Mouse (Mus musculus): ENCODE data around the gene Crtc1. TPM values are rescaled to one million over a fixed set of nuclear protein-coding genes. Genes with fewer than 3 reads are reported as not detected.

The Crtc1 gene
- total RNA-seq, 1 experiment: 4.9 TPM

- DNase-seq (ENCODE audit: low read depth, low spot score): no peak
- H3K4me3 ChIP-seq (ENCODE audit: insufficient read depth in 1 of 2, low read depth in 1 of 2, low read length in 2 of 2, poor library complexity in 1 of 2, severe bottlenecking in 1 of 2): no peak overlapping the region
- TF ChIP-seq ZNF384 (IDR thresholded peaks at IDR 0.05; ENCODE audit: low read depth, low read length): no peak
- no peak for TF ChIP-seq MAFK (IDR thresholded peaks at IDR 0.05; ENCODE audit: insufficient read depth, low read depth, low read length)
- no peak for TF ChIP-seq ZC3H11A (IDR thresholded peaks at IDR 0.05; ENCODE audit: borderline replicate concordance, low read depth, low read length)
- no peak for TF ChIP-seq CHD2 (IDR thresholded peaks at IDR 0.05; ENCODE audit: low read depth, low read length)
- TF ChIP-seq HCFC1 (IDR thresholded peaks at IDR 0.05; ENCODE audit: borderline replicate concordance, insufficient read depth, low read length): no peak
- in situ Hi-C loops (cut with MboI; ENCODE audit: low sequenced_read_pairs in 2 of 2, unreplicated experiment in 2 of 2): no loop called here
- H3K27ac ChIP-seq (ENCODE audit: insufficient read depth, low read depth, low read length, poor library complexity, severe bottlenecking): no peak overlapping the region
- H3K9ac ChIP-seq (ENCODE audit: insufficient read depth, low read depth, low read length, poor library complexity, severe bottlenecking): no peak overlapping the region
- H3K36me3 ChIP-seq (ENCODE audit: control insufficient read depth, insufficient read depth, low read length, poor library complexity, severe bottlenecking): no peaks in the 10 kb centered on the region
- H3K9me3 ChIP-seq (ENCODE audit: control insufficient read depth, insufficient read depth, low read depth, low read length): no peaks in the 10 kb centered on the region
- peaks cover 0 to 4% of the 10 kb centered on the region in 2 experiments; a peak in 1 of 4 replicates for H3K4me1 ChIP-seq (ENCODE audit: control insufficient read depth in 2 of 2, insufficient read depth in 2 of 2, low read length in 2 of 2, poor library complexity in 1 of 2)
These were observed 34.2 kb downstream of the Crtc1 start for GRCm38 (mm10) chr8:70405189-70405588.

- no peaks in the 10 kb centered on the region for H3K9me3 ChIP-seq (ENCODE audit: control insufficient read depth, insufficient read depth, low read depth, low read length)
- no peak overlapping the region for H3K4me3 ChIP-seq (ENCODE audit: insufficient read depth in 1 of 2, low read depth in 1 of 2, low read length in 2 of 2, poor library complexity in 1 of 2, severe bottlenecking in 1 of 2)
- H3K9ac ChIP-seq (ENCODE audit: insufficient read depth, low read depth, low read length, poor library complexity, severe bottlenecking): no peak overlapping the region
- no peaks in the 10 kb centered on the region for H3K36me3 ChIP-seq (ENCODE audit: control insufficient read depth, insufficient read depth, low read length, poor library complexity, severe bottlenecking)
- in situ Hi-C loops (cut with MboI; ENCODE audit: low sequenced_read_pairs in 2 of 2, unreplicated experiment in 2 of 2): no loop called here
- no peak for DNase-seq (ENCODE audit: low read depth, low spot score)
- peaks cover 0 to 4% of the 10 kb centered on the region in 2 experiments; a peak in 1 of 4 replicates for H3K4me1 ChIP-seq (ENCODE audit: control insufficient read depth in 2 of 2, insufficient read depth in 2 of 2, low read length in 2 of 2, poor library complexity in 1 of 2)
- no peak for TF ChIP-seq HCFC1 (IDR thresholded peaks at IDR 0.05; ENCODE audit: borderline replicate concordance, insufficient read depth, low read length)
- no peak for TF ChIP-seq ZC3H11A (IDR thresholded peaks at IDR 0.05; ENCODE audit: borderline replicate concordance, low read depth, low read length)
- no peak for TF ChIP-seq CHD2 (IDR thresholded peaks at IDR 0.05; ENCODE audit: low read depth, low read length)
- no peak for TF ChIP-seq ZNF384 (IDR thresholded peaks at IDR 0.05; ENCODE audit: low read depth, low read length)
- TF ChIP-seq MAFK (IDR thresholded peaks at IDR 0.05; ENCODE audit: insufficient read depth, low read depth, low read length): no peak
- H3K27ac ChIP-seq (ENCODE audit: insufficient read depth, low read depth, low read length, poor library complexity, severe bottlenecking): no peak overlapping the region
These were observed 35.2 kb downstream of the Crtc1 start for GRCm38 (mm10) chr8:70404212-70404611.

- Histone ChIP-seq H3K36me3 (ENCODE audit: control insufficient read depth, insufficient read depth, low read length, poor library complexity, severe bottlenecking) (no peaks in the 10 kb centered on the region), H3K27ac (ENCODE audit: insufficient read depth, low read depth, low read length, poor library complexity, severe bottlenecking) (no peak overlapping the region), H3K9ac (ENCODE audit: insufficient read depth, low read depth, low read length, poor library complexity, severe bottlenecking) (no peak overlapping the region), H3K9me3 (ENCODE audit: control insufficient read depth, insufficient read depth, low read depth, low read length) (no peaks in the 10 kb centered on the region), H3K4me3 (ENCODE audit: insufficient read depth in 1 of 2, low read depth in 1 of 2, low read length in 2 of 2, poor library complexity in 1 of 2, severe bottlenecking in 1 of 2) (no peak overlapping the region), H3K4me1 (ENCODE audit: control insufficient read depth in 2 of 2, insufficient read depth in 2 of 2, low read length in 2 of 2, poor library complexity in 1 of 2) (peaks cover 0 to 2% of the 10 kb centered on the region in 2 experiments; a peak in 1 of 4 replicates)
- DNase-seq (ENCODE audit: low read depth, low spot score): no peak
- TF ChIP-seq CHD2 (IDR thresholded peaks at IDR 0.05; ENCODE audit: low read depth, low read length) (no peak), ZC3H11A (IDR thresholded peaks at IDR 0.05; ENCODE audit: borderline replicate concordance, low read depth, low read length) (no peak), ZNF384 (IDR thresholded peaks at IDR 0.05; ENCODE audit: low read depth, low read length) (no peak)
- in situ Hi-C loops (cut with MboI; ENCODE audit: low sequenced_read_pairs in 2 of 2, unreplicated experiment in 2 of 2): no loop called here
These were observed 41.5 kb downstream of the Crtc1 start for GRCm38 (mm10) chr8:70397611-70398563.

- Histone ChIP-seq H3K9me3 (ENCODE audit: control insufficient read depth, insufficient read depth, low read depth, low read length) (no peaks in the 10 kb centered on the region), H3K9ac (ENCODE audit: insufficient read depth, low read depth, low read length, poor library complexity, severe bottlenecking) (no peak overlapping the region), H3K36me3 (ENCODE audit: control insufficient read depth, insufficient read depth, low read length, poor library complexity, severe bottlenecking) (no peaks in the 10 kb centered on the region), H3K27ac (ENCODE audit: insufficient read depth, low read depth, low read length, poor library complexity, severe bottlenecking) (no peak overlapping the region), H3K4me1 (ENCODE audit: control insufficient read depth in 2 of 2, insufficient read depth in 2 of 2, low read length in 2 of 2, poor library complexity in 1 of 2) (peaks cover 0 to 4% of the 10 kb centered on the region in 2 experiments; a peak in 1 of 4 replicates), H3K4me3 (ENCODE audit: insufficient read depth in 1 of 2, low read depth in 1 of 2, low read length in 2 of 2, poor library complexity in 1 of 2, severe bottlenecking in 1 of 2) (no peak overlapping the region)
- TF ChIP-seq ZC3H11A (IDR thresholded peaks at IDR 0.05; ENCODE audit: borderline replicate concordance, low read depth, low read length): no peak
- no peak for TF ChIP-seq MAFK (IDR thresholded peaks at IDR 0.05; ENCODE audit: insufficient read depth, low read depth, low read length)
- no peak for TF ChIP-seq ZNF384 (IDR thresholded peaks at IDR 0.05; ENCODE audit: low read depth, low read length)
- TF ChIP-seq CHD2 (IDR thresholded peaks at IDR 0.05; ENCODE audit: low read depth, low read length): no peak
- no peak for TF ChIP-seq HCFC1 (IDR thresholded peaks at IDR 0.05; ENCODE audit: borderline replicate concordance, insufficient read depth, low read length)
- in situ Hi-C loops (cut with MboI; ENCODE audit: low sequenced_read_pairs in 2 of 2, unreplicated experiment in 2 of 2): no loop called here
- DNase-seq (ENCODE audit: low read depth, low spot score): no peak
These were observed 43.2 kb downstream of the Crtc1 start for GRCm38 (mm10) chr8:70396184-70396583.
